Mouse (Mus musculus) erythroblast, adult 5-6 weeks (primary cell): ENCODE measurements around the gene Otop1. TPM values are rescaled to one million over a fixed set of nuclear protein-coding genes. Genes with fewer than 3 reads are reported as not detected.

ENCODE experiments used
- ATAC-seq: replicated peaks from 2 replicates; pipeline ENCODE4 v1.8.0; 2016; ENCODE audit warnings: moderate number of reproducible peaks, mild to moderate bottlenecking, moderate TSS enrichment, inconsistent platforms; ENCODE audit not compliant: poor library complexity, low FRiP score, severe bottlenecking
- total RNA-seq, 2 experiments: library from RNA; stranded (forward) in 1 of 2; stranded (reverse) in 1 of 2; fragments of 150-400 nt in 1 of 2; fragments of 200-764, 138-1000 nt in 1 of 2; gene quantifications; 2 replicates each; pipeline versions ENCODE4 v1.2.3 to v1.2.4; 2015 to 2017; ENCODE audit warnings: low replicate concordance in 2 of 2

Otop1 gene
- total RNA-seq, 2 experiments from 2014 or later, result not detected

DNA sequence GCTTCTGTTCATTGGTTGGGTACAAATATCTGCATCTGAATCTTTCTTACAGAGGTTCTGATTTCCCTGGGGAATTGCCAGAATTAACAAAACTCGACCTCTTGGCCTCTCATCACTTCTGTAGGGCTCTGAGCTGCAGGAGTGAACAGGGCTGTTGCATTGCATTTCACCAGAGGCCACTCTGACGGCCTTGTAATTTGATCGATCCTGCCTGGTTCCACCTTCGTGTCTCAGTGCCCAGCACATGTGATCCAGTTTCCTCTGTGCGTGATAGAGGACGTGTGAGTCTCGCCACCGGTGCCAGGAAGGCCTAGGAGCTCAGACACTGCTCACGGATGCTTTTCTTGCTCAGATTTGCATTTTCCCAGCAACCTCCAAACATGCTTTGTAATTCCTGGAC lies 10.0 kb downstream of the Otop1 start:
- ATAC-seq, result no peak

DNA sequence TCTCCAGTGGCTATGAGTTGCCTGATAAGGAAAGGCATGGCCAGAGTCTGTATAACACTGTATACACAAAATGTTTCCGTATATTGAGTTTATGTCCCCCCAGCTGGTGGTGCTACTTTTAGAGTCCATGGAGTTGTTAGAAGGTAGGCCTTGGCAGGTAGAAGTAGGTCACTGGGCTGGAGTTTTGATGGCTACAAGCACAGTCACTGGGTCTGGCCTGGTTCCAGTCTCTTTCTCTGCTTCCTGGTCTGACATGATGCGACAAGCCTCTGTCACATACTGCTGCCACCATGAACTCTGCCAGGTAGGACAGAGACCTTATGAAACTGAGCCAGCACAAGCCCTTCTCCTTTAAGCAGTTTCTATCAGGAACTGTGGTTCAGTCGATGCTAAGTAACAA lies 12.7 kb downstream of the Otop1 start:
- ATAC-seq, result no peak

DNA sequence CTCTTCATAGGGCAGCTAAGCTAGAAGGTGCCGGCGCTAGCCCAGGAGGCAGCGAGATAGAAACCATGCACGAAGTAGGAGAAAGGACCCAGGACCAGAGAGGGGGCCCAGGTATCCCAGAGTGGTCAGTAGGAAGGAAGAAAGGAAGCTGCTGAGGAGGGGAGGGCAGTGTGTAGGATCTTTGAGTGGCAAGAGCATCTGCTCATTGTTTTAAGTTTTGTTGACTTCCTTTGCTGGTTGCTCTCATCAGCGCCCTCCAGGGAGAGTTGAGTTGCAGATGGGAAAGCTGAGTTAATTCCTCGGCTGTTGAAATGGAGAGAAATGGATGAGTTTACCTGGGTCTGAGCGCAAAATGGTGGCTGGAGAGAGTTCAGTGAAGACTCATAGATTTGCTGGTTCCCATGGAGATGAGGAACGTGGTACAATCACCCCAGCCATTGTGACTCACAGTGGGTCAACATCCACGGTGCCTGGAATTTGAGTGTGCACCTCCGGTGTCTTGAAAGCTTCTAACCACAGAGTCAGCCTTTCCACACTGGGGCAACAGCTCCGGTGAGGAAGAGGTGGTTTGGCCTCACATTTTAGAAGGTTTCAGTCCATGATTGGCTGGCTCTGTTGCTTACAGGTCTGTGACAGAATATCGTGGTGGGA lies 26.1 kb downstream of the Otop1 start:
- no peak for ATAC-seq

DNA sequence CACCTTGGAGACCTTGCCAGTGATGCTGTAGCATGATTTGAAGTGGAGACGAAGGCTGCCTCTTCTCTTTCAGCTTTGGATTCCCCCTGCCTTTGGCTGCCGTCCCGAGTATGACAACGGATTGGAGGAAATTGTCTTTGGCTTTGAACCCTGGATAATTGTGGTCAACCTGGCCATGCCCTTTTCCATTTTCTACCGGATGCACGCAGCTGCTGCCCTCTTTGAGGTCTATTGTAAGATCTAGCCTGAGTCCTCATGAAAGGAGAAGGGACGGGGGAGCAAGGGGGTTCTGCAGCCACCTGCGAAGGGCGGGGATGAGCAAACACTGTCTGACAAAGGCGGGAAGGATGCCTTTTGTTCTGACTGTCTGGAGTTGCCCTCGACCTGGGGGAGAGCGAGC lies 26.9 kb downstream of the Otop1 start:
- no peak for ATAC-seq

DNA sequence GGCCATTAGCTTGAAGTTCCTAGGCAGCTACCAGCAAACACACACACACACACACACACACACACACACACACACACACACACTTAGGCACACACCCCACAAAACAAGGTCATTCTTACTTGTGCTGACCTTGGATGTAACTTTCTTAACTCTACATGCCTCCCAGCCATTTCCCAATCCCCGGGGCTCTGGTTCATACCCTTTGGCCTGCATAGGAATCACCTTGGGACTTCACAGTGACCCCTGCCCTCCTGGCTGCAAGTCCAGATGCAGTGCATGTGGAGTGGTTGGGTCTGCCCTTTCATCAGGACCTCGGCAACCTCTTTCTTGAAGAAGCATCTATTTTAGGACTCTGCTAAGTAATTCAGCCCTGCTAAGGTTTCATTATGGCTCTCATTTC lies 29.5 kb downstream of the Otop1 start:
- ATAC-seq, result no peak

DNA sequence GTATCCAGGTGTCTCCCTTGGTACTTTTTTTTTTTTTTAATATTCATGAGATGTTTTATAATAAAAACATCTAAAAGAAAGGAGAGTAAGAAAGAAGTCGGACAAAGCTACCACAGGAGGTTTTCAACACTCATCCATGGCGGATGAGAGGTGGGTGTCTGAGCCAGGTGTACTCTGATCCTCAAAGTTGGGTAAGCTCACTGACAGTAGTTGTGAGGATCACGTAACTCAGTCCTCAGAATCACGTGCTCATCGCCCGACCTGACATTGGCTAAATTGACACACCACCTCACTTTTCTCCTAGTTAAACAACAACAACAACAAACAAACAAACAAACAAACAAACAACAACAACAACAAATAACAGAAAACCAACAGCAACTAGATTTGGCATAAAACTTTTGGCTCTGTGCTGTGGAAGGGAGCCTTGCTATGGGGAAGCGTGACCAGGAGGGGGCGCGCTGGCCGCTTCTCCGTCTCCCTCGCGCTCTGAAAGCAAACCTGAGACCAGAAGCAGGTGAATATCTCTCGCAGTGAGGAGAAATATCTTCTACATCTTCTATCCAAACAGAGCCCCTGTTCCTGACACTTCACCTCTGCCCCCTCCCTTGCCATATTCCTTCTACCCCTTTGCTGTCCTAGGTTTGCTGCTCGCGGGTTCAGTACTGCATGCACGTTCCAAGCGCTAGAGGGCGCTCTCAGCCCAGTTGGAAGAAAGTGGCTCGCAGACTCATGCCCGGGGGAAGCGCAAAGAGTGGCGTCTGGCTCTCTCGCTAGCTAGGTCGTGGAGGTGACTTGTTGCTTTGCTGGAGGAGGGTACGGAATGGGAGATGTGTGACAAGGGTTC lies 31.7 kb downstream of the Otop1 start:
- ATAC-seq, result peak; percentile 83

DNA sequence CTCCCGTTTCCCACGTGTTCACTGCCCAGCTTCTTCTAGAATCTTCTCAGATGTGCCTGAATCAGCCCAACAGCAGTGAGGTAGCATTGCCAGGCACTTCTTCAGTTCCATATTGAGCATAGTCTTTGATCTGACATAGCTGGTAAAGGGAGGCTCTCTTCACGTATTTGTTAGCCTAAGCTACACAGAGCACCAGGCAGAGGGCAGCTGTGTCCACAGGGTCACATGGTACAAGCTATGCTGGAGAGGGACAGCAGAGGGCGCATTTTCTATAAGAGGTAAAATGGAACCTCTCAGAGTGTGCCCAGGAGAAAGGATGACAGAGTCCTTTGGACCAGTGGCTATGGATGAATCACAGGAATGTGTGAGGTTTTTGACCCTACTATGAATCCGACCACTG lies 33.1 kb downstream of the Otop1 start:
- ATAC-seq, result no peak

DNA sequence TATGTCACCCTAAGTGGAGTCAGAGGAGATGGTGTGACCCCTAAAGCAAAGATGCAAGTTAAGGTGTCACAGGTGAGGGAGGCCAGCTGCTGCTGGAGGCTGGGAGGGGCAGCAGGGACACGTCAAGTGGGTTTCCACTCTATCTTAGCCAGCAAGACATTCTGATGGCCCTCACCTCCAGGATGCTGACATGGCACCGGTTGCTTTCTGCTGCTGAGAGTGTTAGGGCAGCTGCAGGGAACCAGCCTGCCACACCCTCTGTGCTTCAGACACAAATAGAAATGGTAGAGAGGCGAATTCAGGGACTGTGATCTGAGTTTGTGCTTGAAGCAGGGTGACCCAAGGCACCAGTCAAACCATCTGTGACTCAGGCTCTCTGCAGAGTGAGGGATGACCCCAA lies 34.0 kb downstream of the Otop1 start:
- ATAC-seq, result no peak

DNA sequence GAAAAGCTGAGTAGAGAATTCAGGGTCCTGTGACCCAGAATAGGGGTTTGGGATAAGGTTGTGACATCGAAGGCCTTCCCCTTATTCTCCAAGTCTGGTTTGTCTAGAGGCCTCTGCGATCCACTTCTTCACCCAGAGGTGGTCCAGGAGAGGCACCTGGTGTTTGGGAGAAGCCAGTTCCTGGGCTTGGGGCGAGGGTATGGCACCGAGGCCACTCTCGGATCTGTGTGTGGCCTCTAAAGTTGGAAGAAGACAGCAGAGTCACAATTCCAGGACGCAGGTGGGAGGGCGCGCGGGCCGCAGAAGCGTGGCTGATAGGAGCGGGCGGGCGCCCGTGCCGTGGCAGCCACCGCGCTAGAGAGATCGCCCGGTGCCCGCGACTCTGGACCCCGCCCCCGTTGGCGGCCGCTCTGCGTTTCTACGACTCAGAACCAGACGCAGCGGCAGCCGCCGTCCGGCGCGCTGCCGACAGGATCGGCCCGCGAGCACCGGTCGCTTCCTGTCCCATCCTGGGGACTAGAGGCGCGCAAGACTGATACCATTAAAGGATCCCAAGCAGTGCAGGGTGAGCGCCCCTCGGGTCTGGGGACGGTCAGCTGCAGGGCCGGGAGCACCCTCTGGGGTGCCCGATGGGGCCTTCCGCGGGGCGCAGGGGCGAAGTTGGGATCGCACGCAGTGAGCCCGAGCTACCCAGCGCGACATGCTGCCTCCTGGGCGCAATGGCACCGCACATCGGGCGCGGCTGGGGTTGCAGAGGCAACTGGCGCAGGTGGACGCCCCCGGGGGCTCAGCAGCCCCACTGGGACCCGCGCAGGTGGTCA lies 43.4 kb downstream of the Otop1 start, which contains the start of gene Drd5:
Drd5 (plus strand) TSS at position 402 of the 821 bp plus-strand sequence.
- no peak for ATAC-seq

DNA sequence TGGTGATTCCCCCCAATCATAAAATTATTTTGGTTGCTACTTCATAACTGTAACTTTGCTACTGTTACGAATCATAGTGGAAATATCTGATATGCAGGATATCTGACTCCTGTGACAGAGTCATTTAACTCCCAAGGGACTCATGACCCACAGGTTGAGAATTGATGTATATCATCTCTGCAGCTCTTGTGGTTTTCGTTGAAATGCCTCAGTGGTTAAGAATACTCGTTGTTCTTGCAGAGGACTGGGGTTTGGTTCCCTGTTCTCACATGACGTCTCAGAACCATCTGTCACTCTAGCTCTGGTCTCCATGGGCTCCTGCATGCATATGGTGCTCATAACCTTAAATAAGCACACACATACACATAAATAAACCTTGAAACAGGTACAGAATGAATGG lies 57.6 kb downstream of the Otop1 start:
- ATAC-seq, result no peak

DNA sequence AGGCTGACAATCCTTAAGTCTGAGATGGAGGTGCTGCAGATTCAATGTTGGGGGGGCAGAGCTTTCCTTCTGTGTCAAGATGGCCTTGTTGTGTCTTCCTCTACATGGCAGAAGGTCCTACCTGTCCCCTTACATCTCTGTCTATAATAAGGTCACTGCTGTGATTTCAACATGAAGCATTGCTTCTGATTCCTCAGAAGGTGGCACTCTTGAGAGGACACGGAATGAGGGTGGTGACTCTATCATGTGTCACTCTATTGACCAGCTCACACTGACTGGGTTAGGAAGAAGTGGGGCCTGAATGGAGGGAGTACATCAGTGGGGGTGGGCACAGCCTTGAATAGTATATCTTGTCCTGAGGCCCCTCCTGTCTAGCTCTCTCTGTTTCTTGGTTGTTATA lies 58.8 kb downstream of the Otop1 start:
- no peak for ATAC-seq

DNA sequence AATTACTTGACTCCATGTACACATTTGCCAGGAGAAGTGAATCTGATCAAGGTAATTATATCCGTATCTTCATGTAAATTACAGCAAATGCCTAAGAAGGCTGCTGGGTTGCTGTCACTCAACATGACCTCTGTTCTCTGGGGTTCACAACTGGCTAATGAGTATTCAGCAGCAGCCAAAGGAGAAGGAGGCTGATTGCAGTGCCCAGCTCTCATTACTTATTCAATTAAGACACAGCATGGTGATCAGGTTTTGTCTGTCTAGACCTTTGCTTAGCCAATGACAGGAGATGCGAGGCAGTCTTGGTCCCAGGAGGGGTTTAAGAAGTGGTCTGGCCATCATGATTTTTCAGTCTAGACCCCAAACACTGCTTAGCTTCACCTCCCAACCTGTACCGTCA lies 67.3 kb downstream of the Otop1 start:
- no peak for ATAC-seq

DNA sequence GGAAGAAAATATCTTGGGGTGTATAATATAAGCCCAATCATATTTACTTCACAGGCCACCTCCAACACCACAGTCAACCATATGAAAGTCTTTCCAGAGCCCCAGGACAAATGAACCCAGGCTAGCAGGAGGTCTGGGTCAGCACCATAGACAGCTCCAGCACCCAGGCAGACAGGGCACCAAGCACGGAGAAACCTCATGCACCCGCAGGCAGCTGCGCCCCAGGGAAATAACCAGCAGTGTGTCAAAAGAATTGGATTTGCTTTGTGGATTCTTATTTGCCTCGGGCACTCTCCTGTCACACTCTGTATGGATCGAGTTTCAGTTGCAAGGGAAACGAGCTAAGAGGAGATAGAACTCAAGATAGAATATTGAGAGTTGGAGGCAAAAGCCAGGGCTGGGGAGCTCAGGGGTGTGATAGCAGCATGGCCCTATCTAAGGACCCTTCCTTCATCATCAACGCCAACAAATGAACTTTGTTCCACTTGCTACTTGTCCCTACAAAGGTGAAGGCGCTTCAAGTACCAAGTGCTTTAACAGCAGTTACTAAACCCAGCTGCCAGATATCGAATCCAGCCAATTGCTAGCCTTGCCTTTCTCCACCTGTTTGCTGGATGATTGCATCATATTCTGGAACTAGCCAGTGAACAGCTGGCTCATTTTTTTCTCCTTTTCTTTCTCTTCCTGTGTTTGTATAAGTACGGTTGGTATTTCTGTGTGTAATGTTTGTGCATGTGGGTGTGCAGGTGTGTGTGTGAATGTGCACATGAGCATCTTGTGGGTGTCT lies 71.1 kb downstream of the Otop1 start:
- ATAC-seq, result no peak

DNA sequence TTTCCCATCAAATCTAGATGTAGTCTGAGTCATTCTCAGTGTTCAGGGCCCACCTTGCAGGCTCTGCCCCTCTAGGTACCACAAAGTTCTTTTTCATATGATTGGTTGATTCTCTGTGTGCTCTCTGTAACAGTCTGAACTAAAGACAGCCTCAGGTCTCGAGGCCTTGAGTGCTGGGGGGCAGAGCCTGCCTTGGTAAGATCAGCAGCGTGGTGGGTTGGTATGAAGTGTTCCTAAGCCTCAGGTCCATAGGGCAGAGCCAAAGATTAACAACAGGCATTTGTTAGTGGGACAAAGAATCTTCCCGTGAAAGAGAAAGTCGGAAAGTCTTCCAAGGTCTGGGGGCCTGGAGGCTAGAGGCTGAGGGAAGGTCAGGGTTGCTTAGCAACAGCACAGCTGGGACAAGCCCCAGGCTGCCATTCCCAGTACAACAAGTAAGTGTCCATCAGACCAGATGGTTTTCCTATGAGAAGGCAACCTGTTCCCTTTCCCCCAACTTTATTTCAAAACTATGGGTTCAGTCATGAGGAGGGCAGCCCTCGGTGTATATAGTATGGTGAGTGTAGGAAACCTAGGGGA lies 74.7 kb downstream of the Otop1 start:
- no peak for ATAC-seq

Other genes starting within 250 kb of the Otop1 start
- 2.9 and 10.7 TPM in 2 replicates for gene Stx18, start 237.2 kb upstream of the Otop1 start, total RNA-seq (2015; ENCODE audit: low replicate concordance)
- gene Stx18, start 237.2 kb upstream of the Otop1 start, total RNA-seq (2017; ENCODE audit: low replicate concordance), result 6.0 and 16.3 TPM in 2 replicates
- gene Nsg1, start 116.1 kb upstream of the Otop1 start, total RNA-seq (2015; ENCODE audit: low replicate concordance), result not detected in 2 replicates
- gene Nsg1, start 116.1 kb upstream of the Otop1 start, total RNA-seq (2017; ENCODE audit: low replicate concordance), result not detected in 2 replicates
- gene Zbtb49, start 55.5 kb upstream of the Otop1 start, total RNA-seq (2015; ENCODE audit: low replicate concordance), result 1.0 and 13.4 TPM in 2 replicates
- gene Zbtb49, start 55.5 kb upstream of the Otop1 start, total RNA-seq (2017; ENCODE audit: low replicate concordance), result 1.9 and 2.0 TPM in 2 replicates
- gene Lyar, start 55.5 kb upstream of the Otop1 start, total RNA-seq (2015; ENCODE audit: low replicate concordance), result 13.6 and 34.0 TPM in 2 replicates
- 17.1 and 30.5 TPM in 2 replicates for gene Lyar, start 55.5 kb upstream of the Otop1 start, total RNA-seq (2017; ENCODE audit: low replicate concordance)
- 27.3 and 39.7 TPM in 2 replicates for gene Tmem128, start 15.8 kb upstream of the Otop1 start, total RNA-seq (2015; ENCODE audit: low replicate concordance)
- gene Tmem128, start 15.8 kb upstream of the Otop1 start, total RNA-seq (2017; ENCODE audit: low replicate concordance), result 12.8 and 17.7 TPM in 2 replicates
- not detected in 2 replicates for gene Drd5, start 43.4 kb downstream of the Otop1 start, total RNA-seq (2015; ENCODE audit: low replicate concordance)
- gene Drd5, start 43.4 kb downstream of the Otop1 start, total RNA-seq (2017; ENCODE audit: low replicate concordance), result not detected in 2 replicates
- 3.8 TPM in 1 of 2 replicates, not detected in the other for gene Slc2a9, start 227.2 kb downstream of the Otop1 start, total RNA-seq (2015; ENCODE audit: low replicate concordance)
- gene Slc2a9, start 227.2 kb downstream of the Otop1 start, total RNA-seq (2017; ENCODE audit: low replicate concordance), result 0.51 and 0.84 TPM in 2 replicates